Mouse (Mus musculus): ENCODE measurements at regions not wholly inside any gene's neighbourhood (a gene's known extent, or its start where the extent isn't known, plus 50 kb on each side); places are given as distances from the start of the nearest gene placed in this dataset.

- TF ChIP-seq CTCF (IDR thresholded peaks at IDR 0.05) (no peak), EP300 (IDR thresholded peaks at IDR 0.05) (no peak)
These were observed 195.6 kb downstream of the Parm1 start for GRCm38 (mm10) chr5:91713020-91713419.

All from lung, postnatal 0 days (tissue).